Mouse (Mus musculus) kidney, embryonic 14.5 days (tissue): ENCODE results near the gene Itsn1. TPM values are rescaled to one million over a fixed set of nuclear protein-coding genes. Genes with fewer than 3 reads are reported as not detected.

Experiments used
- ATAC-seq: fragments of 200-750 bp; cut with Nextera tagmentation; 2 replicates; pipeline ENCODE4 v1.8.0; 2017; ENCODE audit warnings: moderate number of reproducible peaks, mild to moderate bottlenecking, moderate TSS enrichment, moderate library complexity; ENCODE audit not compliant: low FRiP score, low TSS enrichment
- H3K27ac ChIP-seq: fragments of 300-500 bp; sonication (generic); 2 replicates; pipeline ENCODE4 v1.5.1; 2014; ENCODE audit warnings: low read depth, mild to moderate bottlenecking, low read length, moderate library complexity, mixed read lengths
- H3K27me3 ChIP-seq: fragments of 300-500 bp; sonication (generic); 2 replicates; pipeline ENCODE4 v1.6.1; 2014; ENCODE audit warnings: mild to moderate bottlenecking, low read length; ENCODE audit not compliant: control insufficient read depth, insufficient read depth
- H3K36me3 ChIP-seq: fragments of 300-500 bp; sonication (generic); 2 replicates; pipeline ENCODE4 v1.6.1; 2014; ENCODE audit warnings: low read length, mixed read lengths; ENCODE audit not compliant: control insufficient read depth, insufficient read depth
- H3K4me1 ChIP-seq: fragments of 300-500 bp; sonication (generic); 2 replicates; pipeline ENCODE4 v1.6.1; 2014; ENCODE audit warnings: low read length, mixed read lengths; ENCODE audit not compliant: control insufficient read depth, insufficient read depth
- H3K4me2 ChIP-seq: fragments of 300-500 bp; sonication (generic); replicated peaks from 2 replicates; pipeline ENCODE4 v1.6.1; 2014; ENCODE audit warnings: low read depth, mild to moderate bottlenecking, low read length
- H3K4me3 ChIP-seq: fragments of 300-500 bp; sonication (generic); 2 replicates; pipeline ENCODE4 v1.5.1; 2014; ENCODE audit warnings: mild to moderate bottlenecking, low read length
- H3K9ac ChIP-seq: fragments of 300-500 bp; sonication (generic); 2 replicates; pipeline ENCODE4 v1.6.1; 2014; ENCODE audit warnings: low read depth, mild to moderate bottlenecking, low read length, moderate library complexity
- H3K9me3 ChIP-seq: fragments of 300-500 bp; sonication (generic); 2 replicates; pipeline ENCODE4 v1.6.1; 2016; ENCODE audit warnings: low read length; ENCODE audit not compliant: control insufficient read depth
- WGBS: fragments of 180-500 bp; shearing (Covaris S2); extraction: QIAGEN DNeasy Blood & Tissue Kit; methylation state at CpG from one replicate; pipeline ENCODE4 v1.1.7; 2014; 5-methylcytosine and 5-hydroxymethylcytosine counted together
- polyA plus RNA-seq: library from polyadenylated mRNA; unstranded; fragments of >200 nt; fragmentation: Nextera tagmentation; extraction: Ambion mirVana; gene quantifications from 2 replicates; pipeline ENCODE4 v1.2.1, GENCODE M21; 2014

Itsn1 gene
- polyA plus RNA-seq, 1 experiment from 2014 or later = 27.7 TPM

DNA sequence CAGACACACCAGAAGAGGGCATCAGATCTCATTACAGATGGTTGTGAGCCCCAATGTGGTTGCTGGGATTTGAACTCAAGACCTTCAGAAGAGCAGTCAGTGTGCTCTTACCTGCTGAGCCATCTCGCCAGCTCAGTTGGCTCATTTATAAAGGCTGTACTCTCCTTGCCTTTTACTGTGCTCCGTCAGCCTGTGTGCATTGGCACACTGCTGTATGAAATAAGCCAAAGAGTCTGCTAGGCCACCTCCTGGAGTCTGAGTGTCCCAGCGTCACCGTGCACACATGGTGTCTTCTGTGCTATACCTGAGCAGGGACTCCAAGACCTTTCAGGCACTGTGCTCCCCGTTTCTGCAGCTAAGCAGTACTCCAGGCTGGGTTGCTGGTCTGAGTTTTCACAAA, 40.8 kb downstream of the Itsn1 start:
- WGBS = 91% methylated on average over 5 of the region's 5 CpGs

GRCm38 (mm10) chr16:91770662-91771061, 41.6 kb downstream of the Itsn1 start:
- WGBS = 77% methylated on average over 5 of the region's 5 CpGs
- no peak for ATAC-seq
- Histone ChIP-seq H3K4me3 (no peak overlapping the region), H3K4me1 (no peaks in the 10 kb centered on the region), H3K36me3 (no peaks in the 10 kb centered on the region), H3K9me3 (no peaks in the 10 kb centered on the region), H3K27me3 (no peaks in the 10 kb centered on the region), H3K27ac (no peak overlapping the region), H3K4me2 (no peak overlapping the region), H3K9ac (no peak overlapping the region)

More for the DNA sequence above, 40.8 kb downstream of the Itsn1 start:
- Histone ChIP-seq H3K9me3 (no peaks in the 10 kb centered on the region), H3K36me3 (no peaks in the 10 kb centered on the region), H3K27ac (no peak overlapping the region), H3K4me1 (no peaks in the 10 kb centered on the region), H3K4me3 (no peak overlapping the region), H3K4me2 (no peak overlapping the region), H3K9ac (no peak overlapping the region), H3K27me3 (no peaks in the 10 kb centered on the region)
- ATAC-seq = no peak

GRCm38 (mm10) chr16:91771334-91771733, 42.3 kb downstream of the Itsn1 start:
- Histone ChIP-seq H3K36me3 (no peaks in the 10 kb centered on the region), H3K4me1 (no peaks in the 10 kb centered on the region), H3K4me2 (no peak overlapping the region), H3K9me3 (no peaks in the 10 kb centered on the region), H3K9ac (no peak overlapping the region), H3K27me3 (no peaks in the 10 kb centered on the region), H3K27ac (no peak overlapping the region), H3K4me3 (no peak overlapping the region)
- WGBS = 85% methylated on average over 6 of the region's 6 CpGs
- no peak for ATAC-seq

GRCm38 (mm10) chr16:91772586-91772985, 43.5 kb downstream of the Itsn1 start:
- no peak overlapping the region for H3K27ac ChIP-seq
- 78% methylated on average over 7 of the region's 7 CpGs for WGBS
- ATAC-seq = no peak
- no peak overlapping the region for H3K9ac ChIP-seq
- no peak overlapping the region for H3K4me3 ChIP-seq
- H3K4me2 ChIP-seq = no peak overlapping the region
- no peaks in the 10 kb centered on the region for H3K27me3 ChIP-seq
- no peaks in the 10 kb centered on the region for H3K4me1 ChIP-seq
- no peaks in the 10 kb centered on the region for H3K9me3 ChIP-seq
- no peaks in the 10 kb centered on the region for H3K36me3 ChIP-seq

- no peak overlapping the region for H3K4me2 ChIP-seq
- no peaks in the 10 kb centered on the region for H3K9me3 ChIP-seq
- H3K4me1 ChIP-seq = no peaks in the 10 kb centered on the region
- 82% methylated on average over 10 of the region's 10 CpGs for WGBS
- no peak overlapping the region for H3K4me3 ChIP-seq
- no peak overlapping the region for H3K27ac ChIP-seq
- 0 out of 2 replicates have a peak, but pooled peaks cover 4% of the 10 kb centered on the region for H3K36me3 ChIP-seq
- ATAC-seq = no peak
- H3K27me3 ChIP-seq = no peaks in the 10 kb centered on the region
- H3K9ac ChIP-seq = no peak overlapping the region
Measured at GRCm38 (mm10) chr16:91779576-91779975, 50.5 kb downstream of the Itsn1 start.

DNA sequence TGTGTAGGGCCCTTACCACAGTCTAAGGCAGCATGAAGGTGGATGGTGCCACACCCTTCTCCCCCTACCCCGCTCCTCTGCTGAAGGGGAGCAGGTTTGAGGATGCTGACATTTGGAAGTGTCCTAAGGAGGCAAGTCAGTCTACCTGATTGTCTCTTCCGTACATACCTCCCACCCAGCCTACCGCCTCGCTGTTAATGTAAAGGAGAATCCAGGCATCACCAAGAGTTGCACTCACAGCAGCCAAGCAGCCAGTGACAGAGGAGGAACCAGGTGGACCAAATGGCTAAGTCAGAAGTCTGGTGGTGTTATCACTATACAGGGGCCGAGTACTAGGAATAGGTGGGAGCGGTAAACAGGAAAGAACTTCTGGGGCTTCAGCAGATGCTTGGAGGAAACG, 51.1 kb downstream of the Itsn1 start:
- H3K27me3 ChIP-seq = no peaks in the 10 kb centered on the region
- H3K36me3 ChIP-seq = 0 out of 2 replicates have a peak, but pooled peaks cover 4% of the 10 kb centered on the region
- no peak overlapping the region for H3K4me3 ChIP-seq
- no peak for ATAC-seq
- no peak overlapping the region for H3K9ac ChIP-seq
- no peak overlapping the region for H3K4me2 ChIP-seq
- no peaks in the 10 kb centered on the region for H3K4me1 ChIP-seq
- no peaks in the 10 kb centered on the region for H3K9me3 ChIP-seq
- no peak overlapping the region for H3K27ac ChIP-seq
- 76% methylated on average over 7 of the region's 7 CpGs for WGBS

DNA sequence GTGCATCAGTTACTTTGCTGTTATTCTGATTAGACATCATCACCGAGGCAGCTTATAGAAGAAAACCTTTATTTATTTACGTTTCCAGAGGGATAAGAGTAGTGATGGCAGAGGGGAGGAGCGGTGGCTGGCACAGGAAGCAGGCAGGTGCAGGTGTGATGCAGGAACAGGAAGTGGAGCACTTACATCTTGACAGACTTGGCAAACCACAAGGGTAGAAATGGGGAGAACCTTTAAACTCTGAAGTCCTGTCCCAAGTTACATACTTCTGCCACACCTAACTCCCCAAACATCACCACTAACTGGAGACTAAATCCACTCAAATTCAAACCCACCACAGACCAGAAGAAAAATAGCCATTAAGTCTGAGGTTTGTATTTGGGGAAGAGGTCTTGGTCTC, 51.7 kb downstream of the Itsn1 start:
- WGBS = 88% methylated on average over 3 of the region's 3 CpGs
- no peak overlapping the region for H3K4me2 ChIP-seq
- H3K27ac ChIP-seq = no peak overlapping the region
- ATAC-seq = no peak
- no peak overlapping the region for H3K9ac ChIP-seq
- H3K27me3 ChIP-seq = no peaks in the 10 kb centered on the region
- 0 out of 2 replicates have a peak, but pooled peaks cover 4% of the 10 kb centered on the region for H3K36me3 ChIP-seq
- no peaks in the 10 kb centered on the region for H3K9me3 ChIP-seq
- H3K4me3 ChIP-seq = no peak overlapping the region
- no peaks in the 10 kb centered on the region for H3K4me1 ChIP-seq

DNA sequence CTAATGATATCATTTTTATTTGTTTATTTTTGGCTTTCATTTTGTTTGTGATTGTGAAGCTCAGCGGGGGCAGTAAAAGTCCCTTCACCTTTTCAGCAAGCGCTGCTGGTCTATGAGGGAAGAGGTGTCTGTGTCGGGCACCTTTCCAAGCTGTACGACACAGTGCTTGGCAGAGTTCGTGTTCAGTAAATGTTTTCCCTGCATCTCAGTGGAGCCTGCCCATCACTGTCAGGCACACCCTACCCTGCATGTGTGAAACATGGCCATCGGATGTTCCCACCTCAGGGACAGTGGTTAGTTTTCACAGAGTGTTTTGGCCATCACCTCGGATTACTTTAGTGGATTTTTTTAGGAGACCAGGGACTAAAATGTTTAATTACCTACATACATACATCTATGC, 54.1 kb downstream of the Itsn1 start:
- Histone ChIP-seq H3K9ac (no peak overlapping the region), H3K36me3 (peaks cover 12% of the 10 kb centered on the region; the same call in 1 of the 2 replicates), H3K27me3 (no peaks in the 10 kb centered on the region), H3K4me1 (no peaks in the 10 kb centered on the region), H3K4me3 (no peak overlapping the region), H3K9me3 (no peaks in the 10 kb centered on the region), H3K27ac (no peak overlapping the region), H3K4me2 (no peak overlapping the region)
- WGBS = 90% methylated on average over 7 of the region's 7 CpGs
- no peak for ATAC-seq

- H3K27ac ChIP-seq = no peak overlapping the region
- H3K4me3 ChIP-seq = no peak overlapping the region
- H3K36me3 ChIP-seq = peaks cover 12% of the 10 kb centered on the region; the same call in 1 of the 2 replicates
- H3K27me3 ChIP-seq = no peaks in the 10 kb centered on the region
- H3K9me3 ChIP-seq = no peaks in the 10 kb centered on the region
- ATAC-seq = no peak
- H3K4me1 ChIP-seq = no peaks in the 10 kb centered on the region
- H3K9ac ChIP-seq = no peak overlapping the region
- no peak overlapping the region for H3K4me2 ChIP-seq
- WGBS = 70% methylated on average over 6 of the region's 6 CpGs
Measured at GRCm38 (mm10) chr16:91784298-91784697, 55.2 kb downstream of the Itsn1 start.
